Mouse (Mus musculus) heart, adult 2 months (tissue): ENCODE data around the gene Cct4. TPM values are rescaled to one million over a fixed set of nuclear protein-coding genes. Genes with fewer than 3 reads are reported as not detected.

ENCODE experiments used
- DNase-seq, 2 experiments: peaks; one replicate each; pipeline ENCODE4 v3.0.0; 2021
- H3K27ac ChIP-seq: fragments of 200-600 bp; 2 replicates; pipeline ENCODE4 v1.8.1; 2022
- H3K27me3 ChIP-seq: fragments of 200-500 bp; 2 replicates; pipeline ENCODE4 v1.6.1; 2012; ENCODE audit warnings: mild to moderate bottlenecking, low read length, inconsistent platforms, mixed read lengths; ENCODE audit not compliant: control insufficient read depth, insufficient read depth
- H3K36me3 ChIP-seq: fragments of 200-500 bp; 2 replicates; pipeline ENCODE4 v1.6.1; 2012; ENCODE audit warnings: low read length, inconsistent platforms; ENCODE audit not compliant: control insufficient read depth, insufficient read depth
- H3K4me1 ChIP-seq: fragments of 200-500 bp; 2 replicates; pipeline ENCODE4 v1.6.1; 2011; ENCODE audit warnings: low read length; ENCODE audit not compliant: control insufficient read depth, insufficient read depth
- H3K4me3 ChIP-seq: fragments of 200-600 bp; 2 replicates; pipeline ENCODE4 v1.8.1; 2022
- H3K79me2 ChIP-seq: fragments of 200-500 bp; replicated peaks from 2 replicates; pipeline ENCODE4 v1.6.1; 2012; ENCODE audit warnings: mild to moderate bottlenecking, inconsistent platforms, low read length, moderate library complexity, mixed read lengths; ENCODE audit not compliant: control insufficient read depth, insufficient read depth
- H3K9ac ChIP-seq: fragments of 200-500 bp; 2 replicates; pipeline ENCODE4 v1.6.1; 2012; ENCODE audit warnings: low read depth, mild to moderate bottlenecking, control low read depth, inconsistent platforms, low read length, mixed read lengths
- CTCF ChIP-seq: fragments of 200-600 bp; IDR thresholded peaks from 2 replicates; pipeline ENCODE4 v1.8.1; 2022; ENCODE audit warnings: antibody characterized with exemption, mild to moderate bottlenecking, moderate library complexity
- EP300 ChIP-seq: fragments of 200-500 bp; IDR thresholded peaks from 2 replicates; pipeline ENCODE4 v1.6.1; 2011; ENCODE audit warnings: low read depth, low read length, control low read depth; ENCODE audit not compliant: insufficient read depth
- POLR2A ChIP-seq: fragments of 200-500 bp; IDR thresholded peaks from 2 replicates; pipeline ENCODE4 v1.6.1; 2011; ENCODE audit warnings: mild to moderate bottlenecking, low read depth, low read length, control low read depth; ENCODE audit not compliant: insufficient read depth
- WGBS: fragments of 180-500 bp; shearing (Covaris S2); methylation state at CpG from one replicate; pipeline ENCODE4 v1.1.7; 2018; 5-methylcytosine and 5-hydroxymethylcytosine counted together
- intact Hi-C: fragments of 180-260 bp; cut with DNase I; formaldehyde crosslinking; loops from one replicate; pipeline ENCODE4 v1.15.1; 2025
- polyA plus RNA-seq: library from polyadenylated mRNA; depleted of rRNA; stranded (reverse); fragments of >200 nt; gene quantifications from 2 replicates; pipeline ENCODE4 v1.2.3, GENCODE M21; 2012
- total RNA-seq, 2 experiments: library from RNA; stranded (reverse); gene quantifications; 2 replicates each; pipeline ENCODE4 v1.2.3; 2021

Gene Cct4
- total and polyA plus RNA-seq, 3 experiments, result 72.3 to 129 (median 114) TPM

GRCm38 (mm10) chr11:22998308-22998707, 8.0 kb downstream of the Cct4 start:
- no peak for DNase-seq
- WGBS, result 65% methylated on average over 1 of the region's 1 CpGs
- H3K9ac ChIP-seq, result no peak overlapping the region
- no peaks in the 10 kb centered on the region for H3K4me1 ChIP-seq
- H3K79me2 ChIP-seq, result no peaks in the 10 kb centered on the region
- intact Hi-C loops, result loop anchor here (10.0 kb wide), 1 partner anchor 896 kb away; the partner anchor contains the start of gene Papolg
- TF ChIP-seq CTCF, result no peak
- no peak for TF ChIP-seq EP300
- TF ChIP-seq POLR2A, result no peak
- H3K4me3 ChIP-seq, result no peak overlapping the region
- H3K36me3 ChIP-seq, result peaks cover 12% of the 10 kb centered on the region
- H3K27ac ChIP-seq, result no peak overlapping the region
- H3K27me3 ChIP-seq, result no peaks in the 10 kb centered on the region

DNA sequence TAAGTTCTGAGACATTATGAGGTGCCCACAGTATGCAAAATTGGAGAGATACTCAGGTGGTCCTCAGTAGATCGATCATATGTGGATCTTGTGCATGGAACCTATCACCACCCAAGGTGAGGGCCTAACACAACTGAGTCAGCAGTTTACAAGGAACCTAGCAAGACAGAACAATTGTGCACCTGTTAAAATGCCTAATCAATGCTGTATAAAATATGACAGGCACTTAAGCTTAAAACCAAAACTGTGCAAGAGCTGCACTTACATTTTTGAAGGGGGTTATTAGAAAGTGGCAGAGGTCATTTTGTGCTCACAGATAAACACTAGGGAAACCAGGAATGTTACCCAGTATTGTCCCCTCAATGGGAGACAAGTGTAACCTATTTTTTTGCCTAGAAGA, 15.0 kb downstream of the Cct4 start:
- no peaks in the 10 kb centered on the region for H3K79me2 ChIP-seq
- TF ChIP-seq CTCF (no peak), EP300 (no peak), POLR2A (no peak)
- 90% methylated on average over 1 of the region's 1 CpGs for whole genome bisulfite sequencing
- H3K9ac ChIP-seq, result no peak overlapping the region
- H3K36me3 ChIP-seq, result peaks cover under 1% of the 10 kb centered on the region; the same call in 1 of the 2 replicates
- H3K4me1 ChIP-seq, result peaks cover 2% of the 10 kb centered on the region
- H3K27ac ChIP-seq, result no peak overlapping the region
- H3K27me3 ChIP-seq, result no peaks in the 10 kb centered on the region
- DNase-seq, result no peak
- H3K4me3 ChIP-seq, result no peak overlapping the region
- intact Hi-C loops, result loop anchor here (5.0 kb wide), 4 partner anchors 62 to 267 kb away; partner anchors contain the start of gene Xpo1

DNA sequence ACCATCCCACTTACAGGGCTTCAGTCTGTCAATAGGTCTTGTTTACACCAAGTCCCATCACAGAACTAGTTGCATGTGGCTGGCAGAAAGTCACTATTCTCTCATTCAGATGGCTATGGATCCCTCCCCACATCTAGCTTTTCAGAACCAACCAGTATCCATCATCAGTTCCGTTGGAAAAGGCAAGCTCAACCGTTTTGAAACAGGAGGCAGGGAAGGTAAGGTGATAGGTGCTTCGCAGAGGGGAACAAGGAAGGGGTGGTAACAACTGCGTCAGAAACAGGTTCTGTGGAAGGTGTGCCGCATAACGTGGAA, 16.8 kb downstream of the Cct4 start:
- 5% methylated on average over 6 of the region's 6 CpGs for WGBS
- H3K27ac ChIP-seq, result peak overlapping the region; percentile 92

DNA sequence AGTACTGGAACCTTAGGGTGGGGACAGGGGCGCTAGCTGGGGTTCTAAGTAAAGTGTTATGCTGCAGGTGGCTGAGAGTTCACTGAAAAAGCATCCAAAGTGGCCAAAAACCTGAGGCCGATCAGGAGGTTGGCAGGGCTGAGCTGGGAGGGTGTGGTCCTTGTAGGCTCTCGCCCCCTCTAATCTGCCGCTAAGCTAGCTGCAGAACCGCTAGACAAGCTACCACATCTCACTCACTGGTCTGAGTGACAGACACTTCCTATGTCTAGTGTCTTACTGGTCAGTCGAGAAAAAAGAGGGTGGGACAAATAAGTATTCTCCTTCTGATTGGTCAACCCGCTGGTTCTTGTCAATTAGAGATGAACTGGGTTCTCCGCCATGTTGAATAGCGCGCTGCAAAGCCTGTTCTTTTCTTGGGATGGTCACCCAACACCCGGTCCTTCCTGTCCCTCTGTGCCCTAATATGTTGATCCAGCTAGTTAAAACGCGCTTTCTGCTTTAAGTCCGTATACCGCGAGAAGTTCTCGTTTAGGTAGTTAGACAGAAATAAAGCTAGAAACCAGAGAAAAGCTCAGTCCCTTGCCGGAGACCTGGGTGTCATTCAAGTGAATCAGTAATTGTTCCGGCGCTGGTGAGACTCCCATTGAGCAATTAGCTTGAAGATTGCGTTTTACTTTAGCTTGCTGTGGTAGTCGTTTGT, 17.3 kb downstream of the Cct4 start, which contains the start of gene Fam161a:
Gene Fam161a (plus strand): TSS at position 51 of the 700 bp plus-strand sequence.
- peak within 1 kb of the TSS; percentile 85 for H3K4me3 ChIP-seq
- H3K9ac ChIP-seq, result peak within 1 kb of the TSS; percentile 78
- H3K79me2 ChIP-seq, result no peaks in the 10 kb centered on the region
- DNase-seq, result peak; percentile 74 to 81
- H3K4me1 ChIP-seq, result peaks cover 2% of the 10 kb centered on the region
- H3K27ac ChIP-seq, result peak within 1 kb of the TSS; percentile 92
- no peaks in the 10 kb centered on the region; the same call in 1 of the 2 replicates for H3K36me3 ChIP-seq
- H3K27me3 ChIP-seq, result no peaks in the 10 kb centered on the region
- WGBS, result under 1% methylated on average over 22 of the region's 22 CpGs
- TF ChIP-seq POLR2A, result peak; percentile 75
- no peak for TF ChIP-seq CTCF
- intact Hi-C loops, result loop anchor here (2.0 to 5.0 kb wide), 5 partner anchors 17 to 265 kb away; partner anchors contain the start of genes Cct4 and Xpo1

More for the DNA sequence above, 16.8 kb downstream of the Cct4 start:
- Histone ChIP-seq H3K4me3 (peak overlapping the region; percentile 85), H3K4me1 (peaks cover 2% of the 10 kb centered on the region), H3K27me3 (no peaks in the 10 kb centered on the region), H3K79me2 (no peaks in the 10 kb centered on the region), H3K9ac (peak overlapping the region; percentile 43), H3K36me3 (no peaks in the 10 kb centered on the region; the same call in 1 of the 2 replicates)
- DNase-seq, result no peak
- intact Hi-C loops, result loop anchor here (2.0 to 5.0 kb wide), 5 partner anchors 16 to 265 kb away; partner anchors contain the start of genes Cct4 and Xpo1
- TF ChIP-seq POLR2A (no peak), CTCF (no peak), EP300 (no peak)

DNA sequence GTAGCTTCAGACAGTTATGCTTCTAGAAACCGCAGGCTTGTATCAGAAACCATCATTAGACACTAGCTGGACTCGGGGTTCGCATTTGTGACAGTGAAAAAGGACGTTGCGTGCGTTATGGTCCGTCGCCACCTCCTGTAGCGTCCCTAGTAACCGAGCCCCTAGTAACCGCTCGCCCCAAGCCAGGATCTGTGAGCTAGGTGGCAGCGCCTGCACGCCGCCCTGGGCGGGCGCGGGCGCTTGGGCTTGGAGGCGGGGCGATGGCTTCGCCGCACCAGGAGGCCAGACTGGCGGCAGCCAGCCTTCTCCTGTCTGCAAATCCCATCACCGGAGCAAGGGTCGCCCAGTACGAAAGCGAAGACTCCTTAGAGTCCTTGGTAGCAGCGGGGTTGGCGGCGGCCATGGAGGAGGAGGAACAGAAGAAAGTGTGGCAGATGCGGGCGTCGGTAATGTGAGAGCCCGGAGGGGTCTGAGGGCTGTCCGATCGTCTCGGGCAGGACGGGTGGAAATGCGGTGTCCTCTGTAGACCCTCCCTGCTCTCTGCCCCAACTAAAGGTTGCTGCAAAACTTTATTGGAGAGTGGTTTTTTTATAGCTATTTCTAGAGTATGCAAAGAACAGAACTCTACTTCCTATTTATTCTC, 18.0 kb downstream of the Cct4 start:
- intact Hi-C loops, result loop anchor here (5.0 kb wide), 4 partner anchors 59 to 264 kb away; partner anchors contain the start of gene Xpo1
- no peaks in the 10 kb centered on the region for H3K79me2 ChIP-seq
- H3K4me3 ChIP-seq, result peak overlapping the region; percentile 85
- H3K4me1 ChIP-seq, result peaks cover 2% of the 10 kb centered on the region
- peak overlapping the region; percentile 92 for H3K27ac ChIP-seq
- H3K9ac ChIP-seq, result peak overlapping the region; percentile 78
- under 1% methylated on average over 40 of the region's 40 CpGs for WGBS
- H3K27me3 ChIP-seq, result no peaks in the 10 kb centered on the region
- DNase-seq, result peak; percentile 87 to 89
- TF ChIP-seq CTCF (peak; percentile 45), POLR2A (peak; percentile 71), EP300 (no peak)
- H3K36me3 ChIP-seq, result no peaks in the 10 kb centered on the region; the same call in 1 of the 2 replicates

DNA sequence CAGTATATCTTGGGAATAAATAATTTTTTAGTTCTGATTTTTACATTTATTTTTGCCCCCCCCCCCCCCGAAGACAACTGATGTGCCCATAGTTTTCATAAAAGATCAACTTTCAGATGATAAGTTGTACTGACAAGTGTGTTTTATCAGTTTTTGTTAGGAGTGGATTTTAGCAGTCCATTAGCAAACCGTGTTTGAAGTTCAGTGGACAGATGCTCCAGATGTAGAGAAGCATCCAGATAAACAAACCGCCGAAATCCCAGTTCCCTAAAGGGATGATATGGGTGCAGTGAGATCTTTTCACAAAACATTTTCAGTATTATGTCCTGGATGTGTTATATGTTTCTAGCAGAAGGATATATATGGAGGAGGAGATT, 18.5 kb downstream of the Cct4 start:
- H3K9ac ChIP-seq, result no peak overlapping the region
- H3K79me2 ChIP-seq, result no peaks in the 10 kb centered on the region
- no peaks in the 10 kb centered on the region for H3K27me3 ChIP-seq
- DNase-seq, result no peak
- H3K36me3 ChIP-seq, result no peaks in the 10 kb centered on the region
- TF ChIP-seq CTCF (no peak), POLR2A (no peak), EP300 (no peak)
- WGBS, result 24% methylated on average over 4 of the region's 4 CpGs
- intact Hi-C loops, result loop anchor here (5.0 kb wide), 4 partner anchors 58 to 263 kb away; partner anchors contain the start of gene Xpo1
- peak overlapping the region; percentile 85 for H3K4me3 ChIP-seq
- peaks cover 2% of the 10 kb centered on the region for H3K4me1 ChIP-seq
- peak overlapping the region; percentile 92 for H3K27ac ChIP-seq
